Mouse (Mus musculus) heart, embryonic 14.5 days (tissue): Measurements from ENCODE around the gene Spats2l. TPM values are rescaled to one million over a fixed set of nuclear protein-coding genes. Genes with fewer than 3 reads are reported as not detected.

Experiments used
- ATAC-seq: fragments of 200-750 bp; cut with Nextera tagmentation; 2 replicates; pipeline ENCODE4 v1.8.0; 2017; ENCODE audit warnings: low read depth, moderate TSS enrichment; ENCODE audit not compliant: insufficient number of reproducible peaks, insufficient read depth, low FRiP score
- H3K27ac ChIP-seq, 2 experiments: fragments of 200-500 bp in 1 of 2; fragments of 300-500 bp in 1 of 2; sonication (generic) in 1 of 2; replicated peaks in 1 of 2; 2 replicates each; pipeline ENCODE4 v1.5.1; 2012 to 2014; ENCODE audit warnings: low read depth in 2 of 2, low read length in 2 of 2, control low read depth in 1 of 2, mild to moderate bottlenecking in 1 of 2, mixed read lengths in 1 of 2; ENCODE audit not compliant: control insufficient read depth in 1 of 2, insufficient read depth in 1 of 2
- H3K27me3 ChIP-seq: fragments of 300-500 bp; sonication (generic); 2 replicates; pipeline ENCODE4 v1.6.1; 2014; ENCODE audit warnings: mild to moderate bottlenecking, low read length, control low read depth; ENCODE audit not compliant: control insufficient read depth, insufficient read depth
- H3K36me3 ChIP-seq: fragments of 300-500 bp; sonication (generic); 2 replicates; pipeline ENCODE4 v1.6.1; 2014; ENCODE audit warnings: mild to moderate bottlenecking, control low read depth, low read length, mixed read lengths; ENCODE audit not compliant: control insufficient read depth, insufficient read depth
- H3K4me1 ChIP-seq, 2 experiments: fragments of 200-500 bp in 1 of 2; fragments of 300-500 bp in 1 of 2; sonication (generic) in 1 of 2; 2 replicates each; pipeline ENCODE4 v1.6.1; 2012 to 2014; ENCODE audit warnings: low read length in 2 of 2, control low read depth in 1 of 2, mixed read lengths in 1 of 2; ENCODE audit not compliant: control insufficient read depth in 2 of 2, insufficient read depth in 2 of 2
- H3K4me2 ChIP-seq: fragments of 300-500 bp; sonication (generic); 2 replicates; pipeline ENCODE4 v1.6.1; 2014; ENCODE audit warnings: mild to moderate bottlenecking, low read length
- H3K4me3 ChIP-seq, 2 experiments: fragments of 200-500 bp in 1 of 2; fragments of 300-500 bp in 1 of 2; sonication (generic) in 1 of 2; 2 replicates each; pipeline ENCODE4 v1.5.1; 2012 to 2014; ENCODE audit warnings: low read length in 2 of 2, mild to moderate bottlenecking in 2 of 2, control low read depth in 1 of 2, low read depth in 1 of 2, moderate library complexity in 1 of 2; ENCODE audit not compliant: control insufficient read depth in 1 of 2, insufficient read depth in 1 of 2
- H3K9ac ChIP-seq: fragments of 300-500 bp; sonication (generic); 2 replicates; pipeline ENCODE4 v1.6.1; 2014; ENCODE audit warnings: mild to moderate bottlenecking, low read length
- H3K9me3 ChIP-seq: fragments of 300-500 bp; sonication (generic); 2 replicates; pipeline ENCODE4 v1.6.1; 2016; ENCODE audit warnings: low read length, control low read depth; ENCODE audit not compliant: control insufficient read depth
- WGBS: fragments of 180-500 bp; shearing (Covaris S2); extraction: QIAGEN DNeasy Blood & Tissue Kit; methylation state at CpG from one replicate; pipeline ENCODE4 v1.1.7; 2014; 5-methylcytosine and 5-hydroxymethylcytosine counted together
- polyA plus RNA-seq: library from polyadenylated mRNA; unstranded; fragments of >200 nt; fragmentation: Nextera tagmentation; extraction: Ambion mirVana; gene quantifications from 2 replicates; pipeline ENCODE4 v1.2.1, GENCODE M21; 2014

Gene Spats2l
- polyA plus RNA-seq, 1 experiment from 2014 or later, result 70.0 TPM

DNA sequence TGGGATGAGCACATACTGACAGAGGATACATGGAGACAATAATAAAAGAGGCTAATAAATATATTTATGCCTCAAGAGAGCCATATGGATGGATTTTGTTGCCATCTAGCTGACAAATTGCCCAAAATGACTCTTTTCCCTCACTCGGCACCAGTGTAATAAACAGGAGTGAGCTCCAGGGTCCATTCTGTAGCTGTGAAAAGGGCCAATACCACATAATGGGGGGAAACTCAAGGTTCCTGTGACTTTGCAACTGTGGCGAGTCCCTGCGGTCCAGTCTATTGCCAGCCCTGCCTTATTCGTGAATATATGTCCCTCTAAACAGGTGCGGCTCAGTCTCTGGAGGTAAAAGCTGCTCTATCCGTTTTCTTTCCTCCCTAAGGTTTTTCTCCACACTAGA is 137.6 kb downstream of the Spats2l start:
- ATAC-seq, result no peak
- H3K4me2 ChIP-seq, result no peak overlapping the region
- H3K27me3 ChIP-seq, result no peaks in the 10 kb centered on the region
- no peaks in the 10 kb centered on the region for H3K4me1 ChIP-seq
- H3K36me3 ChIP-seq, result peaks cover 12% of the 10 kb centered on the region; the same call in 1 of the 2 replicates
- no peak overlapping the region for H3K27ac ChIP-seq
- no peak overlapping the region for H3K9ac ChIP-seq
- H3K4me3 ChIP-seq, result no peak overlapping the region
- H3K9me3 ChIP-seq, result no peaks in the 10 kb centered on the region
- 85% methylated on average over 6 of the region's 6 CpGs for WGBS

GRCm38 (mm10) chr1:57917342-57917741 is 143.4 kb downstream of the Spats2l start:
- no peak for ATAC-seq
- no peaks in the 10 kb centered on the region for H3K27me3 ChIP-seq
- H3K9ac ChIP-seq, result no peak overlapping the region
- no peaks in the 10 kb centered on the region for H3K9me3 ChIP-seq
- H3K36me3 ChIP-seq, result 0 out of 2 replicates have a peak, but pooled peaks cover 3% of the 10 kb centered on the region
- H3K4me2 ChIP-seq, result no peak overlapping the region
- H3K4me3 ChIP-seq, result no peak overlapping the region
- no peaks in the 10 kb centered on the region for H3K4me1 ChIP-seq
- 87% methylated on average over 5 of the region's 5 CpGs for WGBS
- no peak overlapping the region for H3K27ac ChIP-seq

GRCm38 (mm10) chr1:57918567-57918966 is 144.6 kb downstream of the Spats2l start:
- no peak overlapping the region for H3K4me2 ChIP-seq
- WGBS, result 76% methylated on average over 4 of the region's 4 CpGs
- no peak overlapping the region for H3K4me3 ChIP-seq
- ATAC-seq, result no peak
- peaks cover 5% of the 10 kb centered on the region; the same call in 1 of the 2 replicates for H3K36me3 ChIP-seq
- H3K27ac ChIP-seq, result no peak overlapping the region
- no peaks in the 10 kb centered on the region for H3K4me1 ChIP-seq
- H3K9ac ChIP-seq, result no peak overlapping the region
- no peaks in the 10 kb centered on the region for H3K27me3 ChIP-seq
- H3K9me3 ChIP-seq, result no peaks in the 10 kb centered on the region

GRCm38 (mm10) chr1:57934287-57934686 is 160.3 kb downstream of the Spats2l start:
- H3K4me3 ChIP-seq, result no peak overlapping the region
- no peak overlapping the region for H3K4me2 ChIP-seq
- H3K9me3 ChIP-seq, result no peaks in the 10 kb centered on the region
- no peak overlapping the region for H3K27ac ChIP-seq
- H3K27me3 ChIP-seq, result no peaks in the 10 kb centered on the region
- 64% methylated on average over 1 of the region's 1 CpGs for WGBS
- peaks cover 12% of the 10 kb centered on the region; the same call in 1 of the 2 replicates for H3K36me3 ChIP-seq
- no peaks in the 10 kb centered on the region for H3K4me1 ChIP-seq
- H3K9ac ChIP-seq, result no peak overlapping the region
- ATAC-seq, result no peak

GRCm38 (mm10) chr1:57940691-57941090 is 166.7 kb downstream of the Spats2l start:
- no peaks in the 10 kb centered on the region for H3K9me3 ChIP-seq
- H3K9ac ChIP-seq, result no peak overlapping the region
- 76% methylated on average over 10 of the region's 10 CpGs for WGBS
- no peak overlapping the region for H3K4me2 ChIP-seq
- H3K36me3 ChIP-seq, result peaks cover 47% of the 10 kb centered on the region
- no peaks in the 10 kb centered on the region for H3K4me1 ChIP-seq
- no peak overlapping the region for H3K27ac ChIP-seq
- H3K27me3 ChIP-seq, result no peaks in the 10 kb centered on the region
- H3K4me3 ChIP-seq, result no peak overlapping the region
- no peak for ATAC-seq

- Histone ChIP-seq H3K27ac (no peak overlapping the region), H3K36me3 (peaks cover 48% of the 10 kb centered on the region), H3K9ac (no peak overlapping the region), H3K27me3 (no peaks in the 10 kb centered on the region), H3K4me2 (no peak overlapping the region), H3K4me1 (no peaks in the 10 kb centered on the region), H3K4me3 (no peak overlapping the region), H3K9me3 (no peaks in the 10 kb centered on the region)
- 70% methylated on average over 7 of the region's 7 CpGs for WGBS
- no peak for ATAC-seq
These were observed 167.1 kb downstream of the Spats2l start for GRCm38 (mm10) chr1:57941095-57941494.

DNA sequence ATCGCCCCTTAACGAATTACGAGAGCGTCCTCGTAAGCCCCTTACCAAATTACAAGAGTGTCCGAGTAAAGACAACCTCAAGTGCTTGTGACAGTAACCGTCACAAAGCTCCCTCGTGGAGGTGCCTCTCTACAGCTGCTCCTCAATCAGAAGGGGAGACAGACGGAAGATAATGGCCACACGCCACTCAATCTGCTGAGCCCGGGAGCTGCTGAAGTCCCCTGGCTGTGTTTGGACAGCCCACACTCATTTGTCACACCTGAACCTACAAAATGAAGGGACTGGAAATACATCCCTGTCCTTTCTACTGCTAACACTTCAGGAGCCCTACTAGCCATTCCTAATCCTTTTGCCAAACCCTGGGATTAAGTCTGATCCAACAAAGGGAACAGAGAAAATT is 167.8 kb downstream of the Spats2l start:
- 38% methylated on average over 11 of the region's 11 CpGs for WGBS
- no peak overlapping the region for H3K27ac ChIP-seq
- H3K9ac ChIP-seq, result no peak overlapping the region
- no peaks in the 10 kb centered on the region for H3K9me3 ChIP-seq
- no peak overlapping the region for H3K4me3 ChIP-seq
- no peaks in the 10 kb centered on the region for H3K4me1 ChIP-seq
- H3K36me3 ChIP-seq, result peaks cover 53% of the 10 kb centered on the region
- no peak overlapping the region for H3K4me2 ChIP-seq
- no peaks in the 10 kb centered on the region for H3K27me3 ChIP-seq
- ATAC-seq, result no peak

DNA sequence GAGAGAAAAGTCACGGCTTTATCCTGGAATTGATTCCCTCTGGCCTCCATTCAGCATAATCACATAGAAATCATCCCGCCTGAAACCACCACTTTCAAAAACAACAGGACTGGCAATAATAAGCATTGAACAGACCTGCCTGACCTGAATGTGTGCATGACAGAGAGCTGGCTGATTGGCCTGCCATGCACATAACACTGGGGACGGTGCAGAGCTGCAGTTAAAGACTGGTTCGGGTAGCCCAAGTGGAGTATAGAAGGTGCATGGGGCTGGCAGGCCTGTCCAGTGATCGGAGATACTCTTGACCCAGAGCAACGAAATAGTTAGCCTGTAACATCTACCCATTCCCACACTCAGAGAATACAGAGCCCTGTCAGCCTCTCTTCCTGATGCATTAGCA is 168.3 kb downstream of the Spats2l start:
- Histone ChIP-seq H3K36me3 (peaks cover 53% of the 10 kb centered on the region), H3K9ac (no peak overlapping the region), H3K27me3 (no peaks in the 10 kb centered on the region), H3K4me3 (no peak overlapping the region), H3K4me1 (no peaks in the 10 kb centered on the region), H3K4me2 (no peak overlapping the region), H3K27ac (no peak overlapping the region), H3K9me3 (no peaks in the 10 kb centered on the region)
- no peak for ATAC-seq
- WGBS, result 86% methylated on average over 6 of the region's 6 CpGs
